Mouse (Mus musculus) mature B cell (primary cell): ENCODE results near the gene Ptges.
"Not testable (repeated sequence)": the region's sequence is repeated elsewhere in the genome, so short reads cannot be mapped to it uniquely, and the experiment has no call there.

Source experiments
- in situ Hi-C: fragments of 300-500 bp; cut with MboI; formaldehyde crosslinking; loops from 2 replicates; pipeline ENCODE4 v1.14.3; 2019

Gene Ptges

DNA sequence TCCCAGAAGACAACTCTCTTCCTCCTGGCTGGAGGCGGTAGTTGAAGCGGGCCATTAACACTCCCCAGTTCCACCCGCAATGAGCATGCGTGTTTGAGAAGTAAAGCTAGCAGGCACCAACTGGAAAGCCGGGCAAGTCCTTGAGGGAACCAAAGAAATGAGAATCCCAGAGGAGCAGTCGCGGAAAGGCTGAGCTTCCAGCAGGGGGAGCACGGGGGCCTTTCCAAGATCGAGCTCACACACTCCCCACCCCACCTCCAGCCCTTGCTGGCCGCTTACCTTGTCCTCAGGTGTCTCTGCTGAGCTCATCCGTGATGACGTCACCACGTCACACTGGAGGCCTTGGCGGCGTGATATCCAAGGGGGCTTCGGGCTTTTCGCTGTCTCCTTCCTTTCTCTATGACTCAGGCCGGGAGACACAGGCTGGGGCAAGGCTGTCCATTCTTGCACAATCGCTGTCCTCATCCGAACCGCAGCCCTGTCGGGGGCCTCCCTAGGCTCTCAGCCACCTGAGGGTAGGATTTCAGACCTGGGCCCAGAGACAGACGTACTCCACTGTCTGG is at the start of gene Ptges:
Gene Ptges, minus strand, starts transcription at position 381 of the 563 bp plus-strand sequence.
- in situ Hi-C loops, result no loop called here

DNA sequence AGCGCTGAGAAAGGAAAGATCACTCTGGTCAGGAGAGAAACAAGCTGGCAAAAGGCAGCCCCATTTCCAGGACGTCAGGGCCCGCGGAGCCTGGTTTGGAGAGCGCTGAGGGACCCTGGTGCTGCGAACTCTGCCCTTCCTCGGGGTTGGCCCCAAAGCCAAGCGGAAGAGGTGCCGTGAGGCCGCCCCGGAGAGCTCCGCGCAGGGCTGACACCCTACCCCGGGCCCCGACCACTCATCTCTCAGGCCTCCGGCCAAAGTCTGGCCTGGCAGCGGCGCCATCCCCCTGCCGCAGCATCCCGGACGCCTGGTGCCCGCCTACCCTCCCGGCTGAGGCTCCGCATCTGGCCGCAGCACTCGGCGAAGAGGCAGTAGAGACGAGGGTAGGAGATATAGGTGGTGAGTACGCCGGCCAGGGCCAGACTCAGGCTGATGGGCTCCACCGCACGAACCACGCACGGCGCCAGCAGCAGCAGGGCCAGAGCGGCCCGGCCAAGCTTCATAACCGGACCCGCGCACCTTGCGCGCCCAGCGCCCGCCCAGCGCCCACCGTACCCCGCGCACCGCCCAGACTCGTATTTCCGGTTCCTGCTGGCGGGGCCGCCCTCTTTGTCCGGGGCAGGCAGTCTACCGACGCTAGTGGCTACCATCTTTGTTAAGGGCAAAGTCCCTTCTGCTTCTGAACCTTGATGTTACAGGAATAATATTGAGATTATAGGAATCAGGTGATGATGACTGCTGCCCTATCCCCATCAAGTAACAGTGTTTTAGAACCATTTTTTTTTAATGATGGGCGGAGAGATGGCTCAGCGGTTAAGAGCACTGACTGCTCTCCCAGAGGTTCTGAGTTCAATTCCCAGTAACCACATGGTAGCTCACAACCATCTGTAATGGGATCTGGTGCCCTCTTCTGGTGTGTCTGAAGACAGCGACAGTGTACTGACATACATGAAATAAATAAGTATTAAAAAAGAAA is 38.0 kb upstream of the Ptges start, which contains the start of gene Tor1a:
Gene Tor1a, minus strand, starts transcription at position 582 of the 976 bp plus-strand sequence.
- in situ Hi-C loops, result no loop called here

- in situ Hi-C loops, result no loop called here
Observed at GRCm38 (mm10) chr2:30966826-30967225, 37.2 kb upstream of the Ptges start.

- in situ Hi-C loops, result no loop called here
Observed at GRCm38 (mm10) chr2:30965627-30966026, 36.0 kb upstream of the Ptges start.

DNA sequence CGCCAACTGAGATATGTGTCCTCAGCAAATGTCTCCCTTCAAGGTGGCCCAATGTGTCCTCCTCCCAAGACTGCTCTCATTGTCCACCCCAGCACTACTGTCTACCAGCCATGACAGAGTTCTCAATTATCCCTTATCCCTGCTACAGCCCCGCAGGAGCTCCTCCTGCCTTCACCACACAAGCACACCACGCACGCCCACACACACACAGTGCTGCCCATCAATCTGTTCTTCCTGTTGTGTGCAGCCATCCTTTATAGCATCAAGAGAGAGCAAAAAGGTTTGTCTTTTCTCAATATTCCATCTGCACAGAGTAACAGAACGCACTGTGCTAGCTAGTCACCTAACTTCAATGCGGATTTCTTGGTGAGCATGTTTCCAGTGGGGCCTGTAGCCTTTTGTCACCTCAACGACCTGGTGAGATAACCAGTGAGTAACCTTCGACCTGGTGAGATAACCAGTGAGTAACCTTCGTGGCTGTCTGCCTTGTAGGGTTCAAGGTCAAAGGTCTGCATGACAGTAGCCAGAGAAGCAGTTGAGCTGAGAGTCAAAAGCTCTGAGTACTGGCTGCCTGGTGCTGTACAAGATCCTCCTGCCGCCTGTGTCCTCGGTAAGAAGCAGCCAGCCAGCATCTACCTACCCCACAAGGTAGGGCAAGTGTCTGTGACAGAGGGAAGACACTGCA is 33.0 kb upstream of the Ptges start:
- in situ Hi-C loops, result no loop called here

GRCm38 (mm10) chr2:30959856-30960255 is 30.2 kb upstream of the Ptges start:
- in situ Hi-C loops, result no loop called here

DNA sequence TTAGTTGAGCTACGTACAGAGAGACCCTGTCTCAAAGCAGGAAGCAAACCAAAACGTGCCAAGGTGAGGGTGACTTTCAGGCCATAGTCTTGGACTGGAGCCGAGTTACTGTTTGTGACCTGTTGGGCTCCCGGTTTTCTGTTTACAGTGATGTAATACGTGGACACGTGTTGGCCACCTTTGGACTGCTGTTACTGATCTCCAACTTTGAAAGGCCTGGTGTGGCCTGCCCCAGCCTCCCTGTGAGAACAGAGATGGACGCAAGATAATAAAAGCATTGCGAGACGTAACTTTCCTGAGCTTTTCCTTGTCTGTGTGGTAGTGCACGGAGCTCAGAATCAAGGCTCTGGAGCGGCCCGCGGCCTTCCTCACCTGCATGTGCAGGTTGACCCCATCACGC is 29.1 kb upstream of the Ptges start:
- in situ Hi-C loops, result no loop called here

DNA sequence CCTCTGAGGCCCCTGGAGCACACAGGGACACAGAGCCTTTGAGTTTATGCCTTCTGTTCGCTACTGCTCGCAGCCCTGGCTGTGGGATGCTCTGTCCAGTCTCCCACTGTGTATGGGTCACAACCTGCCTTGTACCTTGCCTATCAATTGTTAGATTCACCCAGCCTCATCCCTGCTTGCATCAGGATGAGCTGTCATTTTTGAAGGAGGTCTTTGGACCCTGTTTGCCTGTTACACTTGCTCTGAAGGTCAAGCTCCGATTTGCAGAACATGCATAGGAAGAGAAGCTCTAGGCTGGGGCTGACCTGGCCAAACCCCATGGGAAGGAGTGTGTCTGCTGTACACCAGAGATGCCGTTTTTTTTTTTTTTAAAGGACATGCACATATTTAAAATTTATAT is 27.8 kb upstream of the Ptges start:
- in situ Hi-C loops, result no loop called here

GRCm38 (mm10) chr2:30954797-30955196 is 25.1 kb upstream of the Ptges start:
- in situ Hi-C loops, result no loop called here

DNA sequence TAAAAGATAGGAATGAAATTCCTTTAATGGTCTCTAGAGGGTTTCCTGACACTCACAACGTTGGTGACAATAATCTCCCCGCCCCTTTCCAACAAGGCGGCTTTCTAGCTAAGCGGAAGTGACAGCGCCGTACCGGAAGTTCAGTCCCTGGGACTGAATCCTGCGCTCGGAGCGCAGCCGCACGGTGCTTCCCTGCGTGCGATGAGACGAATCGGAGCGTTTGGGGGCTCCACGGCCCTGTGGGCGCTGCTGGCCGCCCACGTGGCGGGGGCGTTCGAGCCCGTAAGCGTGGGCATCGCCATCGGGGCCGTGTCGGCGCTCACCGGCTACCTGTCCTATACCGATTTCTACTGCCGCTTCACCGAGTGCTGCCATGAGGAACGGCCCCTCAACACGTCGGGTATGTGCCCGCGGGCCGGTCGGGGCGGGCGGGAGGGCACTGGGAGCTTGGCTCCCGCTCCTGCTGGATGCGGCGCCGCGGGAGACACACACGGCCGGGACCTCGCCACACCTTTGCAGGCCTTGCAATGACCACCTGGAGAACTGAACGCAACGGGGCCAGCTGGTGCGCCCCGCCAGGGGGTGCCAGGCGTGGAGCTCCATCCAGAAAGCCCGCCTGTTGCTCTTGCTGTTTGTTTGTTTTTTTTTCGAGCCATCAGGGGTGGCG is 23.3 kb upstream of the Ptges start, which contains the start of gene Tor1b:
Gene Tor1b, plus strand, starts transcription at position 136 of the 667 bp plus-strand sequence.
- in situ Hi-C loops, result no loop called here

DNA sequence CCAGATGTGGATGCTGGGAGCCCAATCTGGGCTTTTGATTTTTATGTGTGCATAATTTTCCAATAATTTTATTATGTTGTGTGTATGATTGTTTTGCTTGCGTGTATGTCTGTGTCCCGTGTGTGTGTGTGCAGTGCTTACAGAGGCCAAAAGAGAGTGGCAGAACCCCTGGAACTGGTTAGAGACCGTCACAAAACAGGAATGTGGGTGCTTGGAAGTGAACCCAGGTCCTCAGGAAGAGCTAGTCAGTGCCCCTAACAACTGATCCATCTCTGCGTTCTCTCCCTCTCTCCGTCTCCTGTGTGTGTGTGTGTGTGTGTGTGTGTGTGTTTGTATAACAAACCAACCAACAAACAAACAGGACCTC is 22.8 kb upstream of the Ptges start:
- in situ Hi-C loops, result no loop called here

DNA sequence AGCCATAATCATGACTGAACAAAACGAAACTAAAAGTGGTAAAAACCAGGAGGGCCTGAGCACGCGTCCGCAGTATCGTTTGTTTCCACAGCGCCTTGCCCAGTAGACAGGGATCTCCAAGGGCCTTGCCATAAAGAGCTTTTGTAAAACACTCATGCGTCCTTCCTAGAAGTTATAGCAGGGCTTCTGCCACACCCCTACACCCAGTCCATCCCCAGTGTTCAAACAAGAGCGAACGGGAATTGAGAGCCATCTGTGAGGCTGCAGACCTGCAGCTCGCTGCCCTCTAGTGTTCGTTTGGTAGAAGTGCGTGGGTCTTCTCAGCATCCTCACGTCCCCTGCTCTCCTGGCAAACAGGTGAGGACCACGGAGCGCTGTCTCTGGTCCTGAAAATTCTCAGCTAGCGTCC is 12.9 kb upstream of the Ptges start:
- in situ Hi-C loops, result no loop called here

- in situ Hi-C loops, result not testable (repeated sequence)
Observed at GRCm38 (mm10) chr2:30942116-30942515, 12.5 kb upstream of the Ptges start.

- in situ Hi-C loops, result no loop called here
Observed at GRCm38 (mm10) chr2:30941586-30941985, 11.9 kb upstream of the Ptges start.

DNA sequence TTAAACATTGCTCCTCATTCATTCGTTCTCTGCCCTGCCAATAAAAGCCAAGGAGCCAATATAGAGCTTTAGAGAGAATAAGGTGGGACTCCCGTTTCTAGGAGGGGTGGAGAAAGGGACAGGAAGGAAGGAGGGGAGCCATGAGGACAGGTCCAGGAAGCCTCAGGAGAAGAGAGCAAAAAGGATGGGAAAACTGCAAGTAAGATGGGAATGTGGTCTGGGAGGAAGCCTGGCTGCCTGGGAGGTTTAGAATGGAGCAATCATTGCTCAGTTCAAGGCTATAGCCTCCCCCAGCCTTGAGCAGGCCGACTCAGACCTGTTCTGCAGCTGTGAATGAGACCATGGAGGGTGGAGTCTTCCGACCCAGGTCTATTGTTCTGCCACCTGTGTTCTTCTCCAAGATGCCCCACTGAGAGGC is 8.9 kb upstream of the Ptges start:
- in situ Hi-C loops, result no loop called here

- in situ Hi-C loops, result no loop called here
Observed at GRCm38 (mm10) chr2:30937731-30938130, 8.1 kb upstream of the Ptges start.

GRCm38 (mm10) chr2:30936808-30937207 is 7.1 kb upstream of the Ptges start:
- in situ Hi-C loops, result no loop called here

GRCm38 (mm10) chr2:30933917-30934450 is 4.3 kb upstream of the Ptges start:
- in situ Hi-C loops, result no loop called here

GRCm38 (mm10) chr2:30933032-30933431 is 3.4 kb upstream of the Ptges start:
- in situ Hi-C loops, result no loop called here

DNA sequence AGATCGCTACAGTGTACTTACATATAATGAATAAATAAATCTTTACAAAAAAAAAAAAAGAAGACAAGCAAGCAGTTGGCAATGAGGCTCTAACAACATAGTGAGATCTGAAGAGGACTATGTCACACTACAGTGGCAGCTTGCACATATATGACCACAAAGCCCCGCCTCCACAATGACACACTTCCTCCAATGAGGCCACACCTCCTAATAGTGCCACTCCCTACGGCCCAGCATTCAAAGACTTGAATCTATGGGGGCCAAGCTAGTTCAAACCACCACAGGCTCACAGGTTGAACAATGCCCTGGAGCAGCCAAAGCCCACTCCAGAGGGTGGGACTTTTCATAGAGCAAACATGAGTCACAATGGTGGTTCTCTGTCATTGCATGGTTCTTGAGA is 2.3 kb upstream of the Ptges start:
- in situ Hi-C loops, result no loop called here

- in situ Hi-C loops, result not testable (repeated sequence)
Observed at GRCm38 (mm10) chr2:30930846-30931245, 1.2 kb upstream of the Ptges start.
